Mouse (Mus musculus): ENCODE data around the gene Cpa5.

Cpa5 gene

GRCm38 (mm10) chr6:30604342-30604867, 6.4 kb upstream of the Cpa5 start:
- no peak for DNase-seq (ENCODE audit: low read depth)

- DNase-seq (ENCODE audit: low read depth): no peak
Observed at GRCm38 (mm10) chr6:30605111-30605510, 5.7 kb upstream of the Cpa5 start.

GRCm38 (mm10) chr6:30605672-30606071, 5.1 kb upstream of the Cpa5 start:
- DNase-seq (ENCODE audit: low read depth): no peak

- no peak for DNase-seq (ENCODE audit: low read depth)
Observed at GRCm38 (mm10) chr6:30611212-30611611, 402 bp downstream of the Cpa5 start.

GRCm38 (mm10) chr6:30614251-30614650, 3.4 kb downstream of the Cpa5 start:
- DNase-seq (ENCODE audit: low read depth): no peak

GRCm38 (mm10) chr6:30615741-30616140, 4.9 kb downstream of the Cpa5 start:
- no peak for DNase-seq (ENCODE audit: low read depth)

GRCm38 (mm10) chr6:30616491-30616941, 5.7 kb downstream of the Cpa5 start:
- no peak for DNase-seq (ENCODE audit: low read depth)

GRCm38 (mm10) chr6:30617020-30617958, 6.5 kb downstream of the Cpa5 start:
- DNase-seq (ENCODE audit: low read depth): peak; percentile 25

- DNase-seq (ENCODE audit: low read depth): peak; percentile 20
Observed at GRCm38 (mm10) chr6:30617959-30618590, 7.3 kb downstream of the Cpa5 start.

- DNase-seq (ENCODE audit: low read depth): no peak
Observed at GRCm38 (mm10) chr6:30618735-30619134, 7.9 kb downstream of the Cpa5 start.

GRCm38 (mm10) chr6:30619606-30620005, 8.8 kb downstream of the Cpa5 start:
- DNase-seq (ENCODE audit: low read depth): no peak

GRCm38 (mm10) chr6:30620591-30620990, 9.8 kb downstream of the Cpa5 start:
- DNase-seq (ENCODE audit: low read depth): no peak

- DNase-seq (ENCODE audit: low read depth): no peak
Observed at GRCm38 (mm10) chr6:30620994-30621393, 10.2 kb downstream of the Cpa5 start.

GRCm38 (mm10) chr6:30621986-30622389, 11.2 kb downstream of the Cpa5 start:
- DNase-seq (ENCODE audit: low read depth): no peak

GRCm38 (mm10) chr6:30624763-30625162, 14.0 kb downstream of the Cpa5 start:
- DNase-seq (ENCODE audit: low read depth): no peak

- DNase-seq (ENCODE audit: low read depth): no peak
Observed at GRCm38 (mm10) chr6:30628152-30628551, 17.3 kb downstream of the Cpa5 start.

GRCm38 (mm10) chr6:30629989-30630388, 19.2 kb downstream of the Cpa5 start:
- no peak for DNase-seq (ENCODE audit: low read depth)

GRCm38 (mm10) chr6:30635361-30635862, 24.6 kb downstream of the Cpa5 start:
- no peak for DNase-seq (ENCODE audit: low read depth)

GRCm38 (mm10) chr6:30636186-30636842, 25.5 kb downstream of the Cpa5 start:
- DNase-seq (ENCODE audit: low read depth): no peak

GRCm38 (mm10) chr6:30638674-30639268, 28.0 kb downstream of the Cpa5 start, which contains the start of gene Cpa1:
Gene Cpa1 (plus strand): TSS chr6:30639218.
- no peak for DNase-seq (ENCODE audit: low read depth)

GRCm38 (mm10) chr6:30643694-30644460, 33.1 kb downstream of the Cpa5 start:
- no peak for DNase-seq (ENCODE audit: low read depth)
